25 mouse cellular contexts compared by ENCODE assay signal in genomic region chr3:98261415-98261814, GRCm38 (mm10). TPM values are rescaled to one million over a fixed set of nuclear protein-coding genes. Genes with fewer than 3 reads are reported as not detected.
DNase-seq lines count a peak whose midpoint lies in the region; ATAC-seq and TF ChIP-seq lines count a peak whose summit lies in the region.
"Had no signal": no experiment of that assay in that cellular context is flagged by ENCODE, and none has a peak within 500 bp of the region (broad histone marks: within the 10 kb centered on the region; RNA-seq: fewer than 3 reads in every experiment).

No protein-coding gene starts in this region.

- no peaks in the 10 kb centered on the region for H3K27me3 ChIP-seq in testis, adult 2 months (ENCODE audit: control insufficient read depth, insufficient read depth, low read length)
- no peaks in the 10 kb centered on the region for H3K27me3 ChIP-seq in liver, embryonic 11.5 days (replicated peaks; ENCODE audit: control insufficient read depth, insufficient read depth, low read length)
- H3K27me3 ChIP-seq in hindbrain, embryonic 12.5 days, result no peaks in the 10 kb centered on the region
- H3K27me3 ChIP-seq: CH12.LX; forebrain, embryonic 12.5 days; kidney, embryonic 15.5 days; neural tube, embryonic 13.5 days had no signal

- DNase-seq in testis, postnatal 10 days (ENCODE audit: low spot score), result no peak
- peak; percentile 43 for DNase-seq in liver, embryonic 11.5 days (ENCODE audit: low spot score)
- DNase-seq in gastrocnemius, postnatal 25 days, result no peak
- DNase-seq in right cerebral cortex, postnatal 14 days, result no peak
- DNase-seq in thymus, postnatal 14 days, result no peak
- DNase-seq: cerebellum, adult 9-10 months; heart, adult 2 months; heart, postnatal 4 days; layer of hippocampus, adult 9-11 months; left cerebral cortex, postnatal 4 days; lung, adult 18-20 months; midbrain, embryonic 14.5 days had no signal

- no peaks in the 10 kb centered on the region for H3K36me3 ChIP-seq in testis, adult 2 months (ENCODE audit: control insufficient read depth, insufficient read depth, low read length)
- H3K36me3 ChIP-seq in liver, embryonic 11.5 days (ENCODE audit: control insufficient read depth, insufficient read depth, low read length), result no peaks in the 10 kb centered on the region
- no peaks in the 10 kb centered on the region for H3K36me3 ChIP-seq in hindbrain, embryonic 12.5 days
- H3K36me3 ChIP-seq: embryonic facial prominence, embryonic 10.5 days; forebrain, embryonic 12.5 days; kidney, embryonic 15.5 days; neural tube, embryonic 13.5 days had no signal

- no peak for TF ChIP-seq POLR2A in testis, adult 2 months (IDR thresholded peaks at IDR 0.05; ENCODE audit: control insufficient read depth, low read depth, low read length)

- peaks cover 5% of the 10 kb centered on the region for H3K4me1 ChIP-seq in testis, adult 2 months (ENCODE audit: control insufficient read depth, insufficient read depth, low read length)
- peaks cover 5% of the 10 kb centered on the region; the same call in 1 of the 2 replicates for H3K4me1 ChIP-seq in liver, embryonic 11.5 days (replicated peaks; ENCODE audit: control insufficient read depth, insufficient read depth, low read length)
- peaks cover 2% of the 10 kb centered on the region; the same call in 1 of the 2 replicates for H3K4me1 ChIP-seq in hindbrain, embryonic 12.5 days
- H3K4me1 ChIP-seq: neural tube, embryonic 13.5 days had no signal

- TF ChIP-seq CTCF in testis, adult 2 months (IDR thresholded peaks at IDR 0.05; ENCODE audit: control insufficient read depth, insufficient read depth, insufficient replicate concordance, low read depth, low read length), result no peak

- ATAC-seq in liver, embryonic 11.5 days (replicated peaks; ENCODE audit: low FRiP score), result peak; percentile 91
- ATAC-seq in megakaryocyte progenitor cell, adult 5-6 weeks (replicated peaks; ENCODE audit: poor library complexity), result peak; percentile 55
- no peak for ATAC-seq in hindbrain, embryonic 12.5 days (ENCODE audit: low FRiP score)
- ATAC-seq: hindbrain, postnatal 0 days had no signal

- no peak overlapping the region for H3K4me2 ChIP-seq in liver, embryonic 11.5 days
- no peak overlapping the region for H3K4me2 ChIP-seq in hindbrain, embryonic 12.5 days (replicated peaks)
- H3K4me2 ChIP-seq: forebrain, embryonic 12.5 days; kidney, embryonic 15.5 days; neural tube, embryonic 13.5 days had no signal

- WGBS in liver, embryonic 11.5 days, result 52% methylated on average over 4 of the region's 4 CpGs
- WGBS in hindbrain, embryonic 12.5 days, result 91% methylated on average over 4 of the region's 4 CpGs

- no peak overlapping the region for H3K4me3 ChIP-seq in testis, adult 2 months (ENCODE audit: control insufficient read depth, low read depth, low read length)
- H3K4me3 ChIP-seq in liver, embryonic 11.5 days (ENCODE audit: low read depth, low read length), result no peak overlapping the region
- H3K4me3 ChIP-seq in hindbrain, embryonic 12.5 days, result no peak overlapping the region
- H3K4me3 ChIP-seq: embryonic facial prominence, embryonic 10.5 days; forebrain, embryonic 12.5 days; heart, adult 2 months; kidney, embryonic 15.5 days; left cerebral cortex, adult 2 months; neural tube, embryonic 13.5 days had no signal

- peak overlapping the region; percentile 55; the same call in 1 of the 2 replicates for H3K27ac ChIP-seq in testis, adult 2 months (ENCODE audit: control insufficient read depth, insufficient read depth, low read depth, low read length)
- no peak overlapping the region for H3K27ac ChIP-seq in liver, embryonic 11.5 days (ENCODE audit: low read depth, low read length)
- no peak overlapping the region for H3K27ac ChIP-seq in hindbrain, embryonic 12.5 days
- H3K27ac ChIP-seq: embryonic facial prominence, embryonic 10.5 days; forebrain, embryonic 12.5 days; heart, adult 2 months; hindbrain, postnatal 0 days; kidney, embryonic 15.5 days; left cerebral cortex, adult 2 months; neural tube, embryonic 13.5 days had no signal

- no peak overlapping the region for H3K9ac ChIP-seq in liver, embryonic 11.5 days (ENCODE audit: low read depth, low read length)
- no peak overlapping the region for H3K9ac ChIP-seq in hindbrain, embryonic 12.5 days
- H3K9ac ChIP-seq: forebrain, embryonic 12.5 days; kidney, embryonic 15.5 days; neural tube, embryonic 13.5 days had no signal

- no peaks in the 10 kb centered on the region for H3K9me3 ChIP-seq in liver, embryonic 11.5 days (ENCODE audit: control insufficient read depth, low read length)
- H3K9me3 ChIP-seq in hindbrain, embryonic 12.5 days (replicated peaks), result no peaks in the 10 kb centered on the region
- H3K9me3 ChIP-seq: embryonic facial prominence, embryonic 10.5 days; forebrain, embryonic 12.5 days; kidney, embryonic 15.5 days; neural tube, embryonic 13.5 days had no signal

RNA-seq across cellular contexts. Expression of gene Hmgcs2, which starts 18.8 kb away (rescaled TPM):
- polyA plus RNA-seq in testis, adult 2 months (2012; rRNA removed), result 42.8 and 59.5 TPM in 2 replicates
- polyA plus RNA-seq in liver, embryonic 11.5 days (2014; fragmentation: Nextera tagmentation; extraction: Ambion mirVana), result 29.9 and 32.9 TPM in 2 replicates
- total RNA-seq in megakaryocyte progenitor cell, adult 5-6 weeks (2015), result 0.12 and 0.27 TPM in 2 replicates
- total RNA-seq in megakaryocyte progenitor cell, adult 5-6 weeks (2017), result 0.21 and 0.54 TPM in 2 replicates
- 4.0 and 5.6 TPM in 2 replicates for polyA plus RNA-seq in hindbrain, embryonic 12.5 days (2016; fragmentation: Nextera tagmentation; extraction: Ambion mirVana)
- total RNA-seq in gastrocnemius, postnatal 25 days (2021), result 1 to 10 TPM; 1.2 to 1.4 TPM
- total RNA-seq: CH12.LX had no signal

RNA-seq across cellular contexts. Expression of gene Reg4, which starts 39.5 kb away (rescaled TPM):
- 0.37 and 0.43 TPM in 2 replicates for polyA plus RNA-seq in testis, adult 2 months (2012; rRNA removed)
- polyA plus RNA-seq in liver, embryonic 11.5 days (2014; fragmentation: Nextera tagmentation; extraction: Ambion mirVana), result 0.16 TPM in 1 of 2 replicates, not detected in the other
- total RNA-seq in megakaryocyte progenitor cell, adult 5-6 weeks (2015), result not detected in 2 replicates
- total RNA-seq in megakaryocyte progenitor cell, adult 5-6 weeks (2017), result not detected in 2 replicates
- not detected in 2 replicates for polyA plus RNA-seq in hindbrain, embryonic 12.5 days (2016; fragmentation: Nextera tagmentation; extraction: Ambion mirVana)
- total RNA-seq in gastrocnemius, postnatal 25 days (2021), result not detected
- total RNA-seq: adrenal gland, adult 18-20 months; CH12.LX; common myeloid progenitor, adult 5-6 weeks; gastrocnemius, adult 8-10 months; heart, adult 2 months; heart, postnatal 4 days; hindbrain, postnatal 0 days; left cerebral cortex, adult 2 months; left cerebral cortex, postnatal 4 days had no signal
- polyA plus RNA-seq: embryonic facial prominence, embryonic 10.5 days; forebrain, embryonic 12.5 days; heart, adult 2 months; midbrain, embryonic 14.5 days; neural tube, embryonic 13.5 days had no signal
